Mouse (Mus musculus) ES-CJ7 (cell line): ENCODE results near the gene Thbs4.
"Not testable (repeated sequence)": the region's sequence is repeated elsewhere in the genome, so short reads cannot be mapped to it uniquely, and the experiment has no call there.

ENCODE experiments used
- DNase-seq: peaks from one replicate; pipeline ENCODE4 v3.0.0; 2011; ENCODE audit warnings: low read depth, low spot score

Thbs4 gene

GRCm38 (mm10) chr13:92794462-92795214 lies at the start of gene Thbs4:
Gene Thbs4 (minus strand): TSS chr13:92794818.
- no peak for DNase-seq

- no peak for DNase-seq
Observed at GRCm38 (mm10) chr13:92833162-92833561, 38.5 kb upstream of the Thbs4 start.

GRCm38 (mm10) chr13:92828820-92829219 lies 34.2 kb upstream of the Thbs4 start:
- no peak for DNase-seq

- no peak for DNase-seq
Observed at GRCm38 (mm10) chr13:92817357-92817756, 22.7 kb upstream of the Thbs4 start.

- no peak for DNase-seq
Observed at GRCm38 (mm10) chr13:92816329-92816728, 21.7 kb upstream of the Thbs4 start.

GRCm38 (mm10) chr13:92810592-92810991 lies 16.0 kb upstream of the Thbs4 start:
- DNase-seq, result not testable (repeated sequence)

GRCm38 (mm10) chr13:92807849-92808248 lies 13.2 kb upstream of the Thbs4 start:
- DNase-seq, result no peak

- no peak for DNase-seq
Observed at GRCm38 (mm10) chr13:92806785-92807184, 12.2 kb upstream of the Thbs4 start.

GRCm38 (mm10) chr13:92799306-92799925 lies 4.8 kb upstream of the Thbs4 start:
- no peak for DNase-seq

GRCm38 (mm10) chr13:92798830-92799229 lies 4.2 kb upstream of the Thbs4 start:
- no peak for DNase-seq

- no peak for DNase-seq
Observed at GRCm38 (mm10) chr13:92793636-92794035, 982 bp downstream of the Thbs4 start.

- no peak for DNase-seq
Observed at GRCm38 (mm10) chr13:92791474-92791873, 3.1 kb downstream of the Thbs4 start.

- DNase-seq, result no peak
Observed at GRCm38 (mm10) chr13:92784311-92784710, 10.3 kb downstream of the Thbs4 start.

- DNase-seq, result no peak
Observed at GRCm38 (mm10) chr13:92783551-92783950, 11.1 kb downstream of the Thbs4 start.

GRCm38 (mm10) chr13:92780927-92781326 lies 13.7 kb downstream of the Thbs4 start:
- DNase-seq, result no peak

GRCm38 (mm10) chr13:92780076-92780475 lies 14.5 kb downstream of the Thbs4 start:
- DNase-seq, result no peak

GRCm38 (mm10) chr13:92778642-92779041 lies 16.0 kb downstream of the Thbs4 start:
- no peak for DNase-seq

- no peak for DNase-seq
Observed at GRCm38 (mm10) chr13:92775916-92776315, 18.7 kb downstream of the Thbs4 start.

GRCm38 (mm10) chr13:92774887-92775286 lies 19.7 kb downstream of the Thbs4 start:
- no peak for DNase-seq

GRCm38 (mm10) chr13:92772500-92772899 lies 22.1 kb downstream of the Thbs4 start:
- no peak for DNase-seq

- DNase-seq, result no peak
Observed at GRCm38 (mm10) chr13:92771566-92771965, 23.1 kb downstream of the Thbs4 start.

- no peak for DNase-seq
Observed at GRCm38 (mm10) chr13:92765454-92766242, 29.0 kb downstream of the Thbs4 start.
